Mouse (Mus musculus) forebrain, embryonic 14.5 days (tissue): ENCODE data around the gene Ccdc167. TPM values are rescaled to one million over a fixed set of nuclear protein-coding genes. Genes with fewer than 3 reads are reported as not detected.

Source experiments
- ATAC-seq: fragments of 200-750 bp; cut with Nextera tagmentation; 2 replicates; pipeline ENCODE4 v1.8.0; 2017; ENCODE audit warnings: mild to moderate bottlenecking, moderate library complexity
- DNase-seq: peaks from one replicate; pipeline ENCODE4 v3.0.0-alpha.2; 2015; ENCODE audit warnings: low spot score
- H3K27ac ChIP-seq: fragments of 300-500 bp; sonication (generic); 2 replicates; pipeline ENCODE4 v1.5.1; 2014; ENCODE audit warnings: low read depth, mild to moderate bottlenecking, control low read depth, low read length, moderate library complexity
- H3K27me3 ChIP-seq: fragments of 300-500 bp; sonication (generic); replicated peaks from 2 replicates; pipeline ENCODE4 v1.6.1; 2014; ENCODE audit warnings: low read length, control low read depth, mixed read lengths; ENCODE audit not compliant: control insufficient read depth, insufficient read depth
- H3K36me3 ChIP-seq: fragments of 300-500 bp; sonication (generic); 2 replicates; pipeline ENCODE4 v1.6.1; 2014; ENCODE audit warnings: low read length, control low read depth; ENCODE audit not compliant: control insufficient read depth, insufficient read depth
- H3K4me1 ChIP-seq: fragments of 300-500 bp; sonication (generic); 2 replicates; pipeline ENCODE4 v1.6.1; 2014; ENCODE audit warnings: antibody characterized with exemption, low read length, control low read depth; ENCODE audit not compliant: control insufficient read depth, insufficient read depth
- H3K4me2 ChIP-seq: fragments of 300-500 bp; sonication (generic); 2 replicates; pipeline ENCODE4 v1.6.1; 2014; ENCODE audit warnings: mild to moderate bottlenecking, control low read depth, low read length
- H3K4me3 ChIP-seq: fragments of 300-500 bp; sonication (generic); 2 replicates; pipeline ENCODE4 v1.5.1; 2014; ENCODE audit warnings: low read depth, low read length, control low read depth
- H3K9ac ChIP-seq: fragments of 300-500 bp; sonication (generic); 2 replicates; pipeline ENCODE4 v1.6.1; 2014; ENCODE audit warnings: mild to moderate bottlenecking, low read length, control low read depth, moderate library complexity
- H3K9me3 ChIP-seq: fragments of 300-500 bp; sonication (generic); replicated peaks from 2 replicates; pipeline ENCODE4 v1.6.1; 2016; ENCODE audit warnings: low read length, control low read depth, mixed read lengths; ENCODE audit not compliant: control insufficient read depth
- WGBS: fragments of 180-500 bp; shearing (Covaris S2); extraction: QIAGEN DNeasy Blood & Tissue Kit; methylation state at CpG from one replicate; pipeline ENCODE4 v1.1.7; 2014; 5-methylcytosine and 5-hydroxymethylcytosine counted together
- polyA plus RNA-seq: library from polyadenylated mRNA; unstranded; fragments of >200 nt; fragmentation: Nextera tagmentation; extraction: Ambion mirVana; gene quantifications from 2 replicates; pipeline ENCODE4 v1.2.1, GENCODE M21; 2014

The Ccdc167 gene
- 12.8 and 14.0 TPM in 2 replicates for polyA plus RNA-seq

- 5% methylated on average over 41 of the region's 41 CpGs for WGBS
Measured at GRCm38 (mm10) chr17:29716732-29717445, at the start of gene Ccdc167. Gene Ccdc167, minus strand, starts transcription at chr17:29717044.

GRCm38 (mm10) chr17:29765380-29765779, 48.5 kb upstream of the Ccdc167 start:
- ATAC-seq (no peak), DNase-seq (no peak)
- WGBS: 90% methylated on average over 9 of the region's 9 CpGs
- Histone ChIP-seq H3K9ac (no peak overlapping the region), H3K27me3 (no peaks in the 10 kb centered on the region), H3K4me3 (no peak overlapping the region), H3K36me3 (no peaks in the 10 kb centered on the region), H3K27ac (no peak overlapping the region), H3K4me2 (no peak overlapping the region), H3K4me1 (no peaks in the 10 kb centered on the region), H3K9me3 (no peaks in the 10 kb centered on the region)

More at GRCm38 (mm10) chr17:29716732-29717445, at the start of gene Ccdc167:
- Histone ChIP-seq H3K4me1 (peaks cover 29% of the 10 kb centered on the region), H3K27ac (peak within 1 kb of the TSS; percentile 65; the same call in 1 of the 2 replicates), H3K9me3 (no peaks in the 10 kb centered on the region), H3K4me3 (peak within 1 kb of the TSS; percentile 48), H3K36me3 (no peaks in the 10 kb centered on the region), H3K4me2 (peak within 1 kb of the TSS; percentile 83), H3K9ac (peak within 1 kb of the TSS; percentile 68), H3K27me3 (no peaks in the 10 kb centered on the region)
- ATAC-seq: peak; percentile 95
- DNase-seq: peak; percentile 98

- WGBS: 76% methylated on average over 8 of the region's 8 CpGs
- H3K9me3 ChIP-seq: no peaks in the 10 kb centered on the region
- DNase-seq: peak; percentile 55
- H3K27me3 ChIP-seq: no peaks in the 10 kb centered on the region
- no peak overlapping the region for H3K27ac ChIP-seq
- ATAC-seq: no peak
- no peak overlapping the region for H3K4me3 ChIP-seq
- H3K4me2 ChIP-seq: no peak overlapping the region
- no peaks in the 10 kb centered on the region for H3K36me3 ChIP-seq
- H3K4me1 ChIP-seq: no peaks in the 10 kb centered on the region; the same call in 1 of the 2 replicates
- H3K9ac ChIP-seq: no peak overlapping the region
Measured at GRCm38 (mm10) chr17:29762551-29762950, 45.7 kb upstream of the Ccdc167 start.

- WGBS: 81% methylated on average over 9 of the region's 9 CpGs
- Histone ChIP-seq H3K4me1 (no peaks in the 10 kb centered on the region; the same call in 1 of the 2 replicates), H3K4me2 (no peak overlapping the region), H3K9me3 (no peaks in the 10 kb centered on the region), H3K4me3 (no peak overlapping the region), H3K9ac (no peak overlapping the region), H3K36me3 (no peaks in the 10 kb centered on the region), H3K27ac (no peak overlapping the region), H3K27me3 (no peaks in the 10 kb centered on the region)
- no peak for ATAC-seq
- no peak for DNase-seq
Measured at GRCm38 (mm10) chr17:29761938-29762337, 45.1 kb upstream of the Ccdc167 start.

GRCm38 (mm10) chr17:29760404-29761375, 43.8 kb upstream of the Ccdc167 start:
- DNase-seq (peak; percentile 67), ATAC-seq (no peak)
- Histone ChIP-seq H3K27ac (peak overlapping the region; percentile 21; the same call in 1 of the 2 replicates), H3K4me2 (no peak overlapping the region), H3K27me3 (no peaks in the 10 kb centered on the region), H3K9me3 (no peaks in the 10 kb centered on the region), H3K4me3 (no peak overlapping the region), H3K4me1 (no peaks in the 10 kb centered on the region; the same call in 1 of the 2 replicates), H3K9ac (no peak overlapping the region), H3K36me3 (no peaks in the 10 kb centered on the region)
- 85% methylated on average over 20 of the region's 21 CpGs for WGBS

- H3K9ac ChIP-seq: no peak overlapping the region
- no peaks in the 10 kb centered on the region for H3K9me3 ChIP-seq
- WGBS: 44% methylated on average over 19 of the region's 19 CpGs
- no peaks in the 10 kb centered on the region for H3K27me3 ChIP-seq
- no peaks in the 10 kb centered on the region; the same call in 1 of the 2 replicates for H3K4me1 ChIP-seq
- peak; percentile 61 for ATAC-seq
- DNase-seq: peak; percentile 83
- no peaks in the 10 kb centered on the region for H3K36me3 ChIP-seq
- H3K4me3 ChIP-seq: no peak overlapping the region
- H3K27ac ChIP-seq: peak overlapping the region; percentile 15; the same call in 1 of the 2 replicates
- peak overlapping the region; percentile 8; the same call in 1 of the 2 replicates for H3K4me2 ChIP-seq
Measured at GRCm38 (mm10) chr17:29759963-29760362, 43.1 kb upstream of the Ccdc167 start.

GRCm38 (mm10) chr17:29756381-29756780, 39.5 kb upstream of the Ccdc167 start:
- ATAC-seq (no peak), DNase-seq (no peak)
- no peak overlapping the region for H3K9ac ChIP-seq
- H3K27ac ChIP-seq: no peak overlapping the region
- no peak overlapping the region for H3K4me3 ChIP-seq
- no peaks in the 10 kb centered on the region for H3K36me3 ChIP-seq
- no peak overlapping the region for H3K4me2 ChIP-seq
- no peaks in the 10 kb centered on the region for H3K27me3 ChIP-seq
- H3K4me1 ChIP-seq: no peaks in the 10 kb centered on the region; the same call in 1 of the 2 replicates
- WGBS: 91% methylated on average over 10 of the region's 10 CpGs
- H3K9me3 ChIP-seq: no peaks in the 10 kb centered on the region

GRCm38 (mm10) chr17:29754510-29754909, 37.7 kb upstream of the Ccdc167 start:
- 45% methylated on average over 4 of the region's 4 CpGs for WGBS

More at GRCm38 (mm10) chr17:29754510-29754909, 37.7 kb upstream of the Ccdc167 start:
- Histone ChIP-seq H3K4me3 (no peak overlapping the region), H3K36me3 (no peaks in the 10 kb centered on the region), H3K27ac (no peak overlapping the region), H3K4me1 (0 out of 2 replicates have a peak, but pooled peaks cover 2% of the 10 kb centered on the region), H3K9ac (no peak overlapping the region), H3K9me3 (no peaks in the 10 kb centered on the region), H3K4me2 (no peak overlapping the region), H3K27me3 (no peaks in the 10 kb centered on the region)
- ATAC-seq (no peak), DNase-seq (no peak)
